ENCODE assay signal across 15 mouse cellular contexts in genomic region chr12:75645780-75646179, GRCm38 (mm10). TPM values are rescaled to one million over a fixed set of nuclear protein-coding genes. Genes with fewer than 3 reads are reported as not detected.
A peak's percentile ranks its signal among the peaks of the same experiment; 100 is the strongest.
DNase-seq lines count a peak whose midpoint lies in the region; ATAC-seq and TF ChIP-seq lines count a peak whose summit lies in the region.
"Had no signal": no experiment of that assay in that cellular context is flagged by ENCODE, and none has a peak within 500 bp of the region (broad histone marks: within the 10 kb centered on the region; RNA-seq: fewer than 3 reads in every experiment).

No protein-coding gene starts in this region.

- H3K27me3 ChIP-seq in heart, adult 2 months (ENCODE audit: control insufficient read depth, insufficient read depth, low read length) = no peaks in the 10 kb centered on the region
- H3K27me3 ChIP-seq in heart, embryonic 12.5 days (replicated peaks) = no peaks in the 10 kb centered on the region
- H3K27me3 ChIP-seq in liver, embryonic 14.5 days (ENCODE audit: control insufficient read depth, insufficient read depth, low read length) = no peaks in the 10 kb centered on the region
- no peaks in the 10 kb centered on the region for H3K27me3 ChIP-seq in CH12.LX (replicated peaks)
- H3K27me3 ChIP-seq: embryonic facial prominence, embryonic 13.5 days; hindbrain, embryonic 12.5 days; midbrain, embryonic 13.5 days had no signal

- TF ChIP-seq RAD21 in CH12.LX (IDR thresholded peaks at IDR 0.05; ENCODE audit: low read depth, low read length) = peak; percentile 52

- H3K27ac ChIP-seq in heart, adult 2 months = no peak overlapping the region
- H3K27ac ChIP-seq in heart, embryonic 12.5 days (ENCODE audit: poor library complexity, severe bottlenecking) = no peak overlapping the region
- H3K27ac ChIP-seq in liver, embryonic 14.5 days = no peak overlapping the region
- H3K27ac ChIP-seq in CH12.LX (ENCODE audit: insufficient read depth, low read depth) = no peak overlapping the region
- H3K27ac ChIP-seq: embryonic facial prominence, embryonic 13.5 days; hindbrain, embryonic 12.5 days; midbrain, embryonic 13.5 days had no signal

- dilution Hi-C loops in CH12.LX (cut with MboI; ENCODE audit: extremely low pct_ligation_motif_present, extremely low pct_unique_long_range_greater_than_20kb, low sequenced_read_pairs) = no loop called here

- H3K4me3 ChIP-seq in heart, adult 2 months = no peak overlapping the region
- no peak overlapping the region for H3K4me3 ChIP-seq in heart, embryonic 12.5 days
- no peak overlapping the region for H3K4me3 ChIP-seq in liver, embryonic 14.5 days (ENCODE audit: insufficient read depth in 1 of 2, low read depth in 2 of 2, low read length in 2 of 2)
- H3K4me3 ChIP-seq in CH12.LX (replicated peaks in 1 of 3; ENCODE audit: low read depth in 2 of 3, low read length in 2 of 3, poor library complexity in 1 of 3) = no peak overlapping the region
- H3K4me3 ChIP-seq: embryonic facial prominence, embryonic 13.5 days; hindbrain, embryonic 12.5 days; midbrain, embryonic 13.5 days had no signal

- H3K4me2 ChIP-seq in heart, embryonic 12.5 days = no peak overlapping the region
- no peak overlapping the region for H3K4me2 ChIP-seq in liver, embryonic 14.5 days (ENCODE audit: low read depth)
- no peak overlapping the region for H3K4me2 ChIP-seq in CH12.LX (ENCODE audit: insufficient read depth, low read depth, poor library complexity, severe bottlenecking)
- H3K4me2 ChIP-seq: embryonic facial prominence, embryonic 13.5 days; hindbrain, embryonic 12.5 days; midbrain, embryonic 13.5 days had no signal

- H3K79me2 ChIP-seq in heart, adult 2 months (replicated peaks; ENCODE audit: control insufficient read depth, insufficient read depth, low read length) = no peaks in the 10 kb centered on the region
- H3K79me2 ChIP-seq in CH12.LX (replicated peaks; ENCODE audit: control insufficient read depth, extremely low read depth, insufficient read depth, poor library complexity, severe bottlenecking) = no peaks in the 10 kb centered on the region

- peak; percentile 65 for TF ChIP-seq CTCF in heart, adult 2 months (IDR thresholded peaks at IDR 0.05)
- peak; percentile 58 for TF ChIP-seq CTCF in liver, embryonic 14.5 days (IDR thresholded peaks at IDR 0.05; ENCODE audit: low read depth)
- peak; percentile 17 to 57; a peak in 2 of 4 replicates for TF ChIP-seq CTCF in CH12.LX (conservative IDR thresholded peaks at IDR 0.05 in 1 of 2, IDR thresholded peaks at IDR 0.05 in 1 of 2; ENCODE audit: low read depth in 2 of 2, low read length in 2 of 2)

- TF ChIP-seq POLR2A in heart, adult 2 months (IDR thresholded peaks at IDR 0.05; ENCODE audit: insufficient read depth, low read depth, low read length) = no peak
- TF ChIP-seq POLR2A in CH12.LX (IDR thresholded peaks at IDR 0.05; ENCODE audit: low read depth, low read length) = no peak

- TF ChIP-seq EP300 in heart, adult 2 months (IDR thresholded peaks at IDR 0.05; ENCODE audit: insufficient read depth, low read depth, low read length) = no peak
- TF ChIP-seq EP300 in liver, embryonic 14.5 days (IDR thresholded peaks at IDR 0.05; ENCODE audit: low read depth) = no peak
- no peak for TF ChIP-seq EP300 in CH12.LX (IDR thresholded peaks at IDR 0.05; ENCODE audit: low read length)

- no peak for ATAC-seq in heart, embryonic 12.5 days (ENCODE audit: insufficient number of reproducible peaks, low FRiP score)
- ATAC-seq in liver, embryonic 14.5 days (ENCODE audit: insufficient read depth) = no peak
- ATAC-seq: intestine, embryonic 16.5 days; midbrain, embryonic 13.5 days had no signal

- 93% methylated on average over 1 of the region's 1 CpGs for WGBS in heart, adult 2 months
- 91% methylated on average over 1 of the region's 1 CpGs for WGBS in heart, embryonic 12.5 days
- 64% methylated on average over 1 of the region's 1 CpGs for WGBS in liver, embryonic 14.5 days (ENCODE audit: insufficient replicate concordance)

- no peaks in the 10 kb centered on the region; the same call in 1 of the 2 replicates for H3K9me3 ChIP-seq in heart, embryonic 12.5 days (replicated peaks)
- H3K9me3 ChIP-seq in liver, embryonic 14.5 days (ENCODE audit: control insufficient read depth, low read length) = no peaks in the 10 kb centered on the region
- no peaks in the 10 kb centered on the region for H3K9me3 ChIP-seq in CH12.LX (replicated peaks; ENCODE audit: low read length)
- H3K9me3 ChIP-seq: embryonic facial prominence, embryonic 13.5 days; hindbrain, embryonic 12.5 days; midbrain, embryonic 13.5 days had no signal

- DNase-seq in heart, adult 2 months = no peak
- no peak for DNase-seq in liver, embryonic 14.5 days (ENCODE audit: low read depth in 3 of 3, low spot score in 3 of 3)
- DNase-seq in liver = no peak
- no peak for DNase-seq in CH12.LX (ENCODE audit: extremely low read depth)
- peak; percentile 6 for DNase-seq in brain, adult 2 months (ENCODE audit: low read depth, low spot score)
- DNase-seq in retina, postnatal 1 day = no peak
- DNase-seq in neural tube, embryonic 10.5 days (ENCODE audit: extremely low spot score, low spot score) = no peak
- DNase-seq: gastrocnemius, postnatal 36 days; kidney, postnatal 4 days; right cerebral cortex, postnatal 14 days had no signal

- H3K4me1 ChIP-seq in heart, adult 2 months (ENCODE audit: control insufficient read depth, insufficient read depth, low read length) = no peaks in the 10 kb centered on the region
- peaks cover 13% of the 10 kb centered on the region; the same call in 1 of the 2 replicates for H3K4me1 ChIP-seq in heart, embryonic 12.5 days (replicated peaks)
- no peaks in the 10 kb centered on the region for H3K4me1 ChIP-seq in liver, embryonic 14.5 days (replicated peaks; ENCODE audit: control insufficient read depth in 2 of 2, insufficient read depth in 2 of 2, low read length in 1 of 2)
- peaks cover 0 to 4% of the 10 kb centered on the region in 2 experiments; a peak in 1 of 4 replicates for H3K4me1 ChIP-seq in CH12.LX (ENCODE audit: control insufficient read depth in 1 of 2, insufficient read depth in 2 of 2)
- H3K4me1 ChIP-seq: embryonic facial prominence, embryonic 13.5 days had no signal

- in situ Hi-C loops in CH12.LX (cut with MboI; ENCODE audit: low pct_ligation_motif_present, low pct_unique_long_range_greater_than_20kb, low sequenced_read_pairs) = no loop called here

- no peaks in the 10 kb centered on the region for H3K36me3 ChIP-seq in heart, adult 2 months (ENCODE audit: control insufficient read depth, insufficient read depth, low read length)
- 0 out of 2 replicates have a peak, but pooled peaks cover 6% of the 10 kb centered on the region for H3K36me3 ChIP-seq in heart, embryonic 12.5 days
- H3K36me3 ChIP-seq in liver, embryonic 14.5 days (replicated peaks; ENCODE audit: control insufficient read depth, insufficient read depth, low read depth) = no peaks in the 10 kb centered on the region
- peaks cover 0 to 46% of the 10 kb centered on the region in 2 experiments for H3K36me3 ChIP-seq in CH12.LX (replicated peaks in 1 of 2; ENCODE audit: control insufficient read depth in 1 of 2, insufficient read depth in 1 of 2, low read length in 1 of 2)
- H3K36me3 ChIP-seq: embryonic facial prominence, embryonic 13.5 days; hindbrain, embryonic 12.5 days; midbrain, embryonic 13.5 days had no signal

- intact Hi-C loops in heart, adult 2 months (cut with DNase I) = no loop called here

- no peak overlapping the region for H3K9ac ChIP-seq in heart, adult 2 months (ENCODE audit: low read depth, low read length)
- no peak overlapping the region for H3K9ac ChIP-seq in heart, embryonic 12.5 days
- H3K9ac ChIP-seq in liver, embryonic 14.5 days (replicated peaks) = no peak overlapping the region
- no peak overlapping the region for H3K9ac ChIP-seq in CH12.LX (ENCODE audit: insufficient read depth, low read depth)
- H3K9ac ChIP-seq: embryonic facial prominence, embryonic 13.5 days; hindbrain, embryonic 12.5 days; midbrain, embryonic 13.5 days had no signal

TF ChIP-seq in CH12.LX, 34 proteins besides CTCF, POLR2A, EP300 and RAD21:
- peak; percentile 43 for TF ChIP-seq SMC3 (IDR thresholded peaks at IDR 0.05; ENCODE audit: low read depth, low read length)
- TF ChIP-seq ELF1 (IDR thresholded peaks at IDR 0.05; ENCODE audit: low read depth, low read length) = no peak
- TF ChIP-seq MYC (IDR thresholded peaks at IDR 0.05; ENCODE audit: low read depth, low read length) = 0 out of 2 replicates have a peak, but pooled peaks have one; percentile 39
- TF ChIP-seq SIN3A (IDR thresholded peaks at IDR 0.05; ENCODE audit: low read length) = no peak
- TF ChIP-seq TBP (conservative IDR thresholded peaks at IDR 0.05; ENCODE audit: low read depth, low read length) = 0 out of 2 replicates have a peak, but pooled peaks have one; percentile 25
- no peak for TF ChIP-seq USF2 (conservative IDR thresholded peaks at IDR 0.05; ENCODE audit: low read depth, low read length)
- peak; percentile 40; the same call in 1 of the 2 replicates for TF ChIP-seq MAX (IDR thresholded peaks at IDR 0.05; ENCODE audit: low read length)
- TF ChIP-seq ZMIZ1 (IDR thresholded peaks at IDR 0.05; ENCODE audit: low read depth, low read length) = no peak
TF ChIP-seq in CH12.LX: peak in this region for 4.

RNA-seq across cellular contexts. Expression of gene Wdr89, which starts 23.6 kb away (rescaled TPM):
- total RNA-seq in heart, adult 2 months (2021) = 1 to 10 TPM; 2.8 TPM
- polyA plus RNA-seq in heart, adult 2 months (2012; rRNA removed) = 2.1 and 2.6 TPM in 2 replicates
- 8.6 and 9.8 TPM in 2 replicates for polyA plus RNA-seq in heart, embryonic 12.5 days (2016; fragmentation: Nextera tagmentation; extraction: Ambion mirVana)
- polyA plus RNA-seq in liver, embryonic 14.5 days (2012; rRNA removed) = 3.3 and 5.5 TPM in 2 replicates
- 5.3 and 5.5 TPM in 2 replicates for polyA plus RNA-seq in liver, embryonic 14.5 days (2014; fragmentation: Nextera tagmentation; extraction: Ambion mirVana)
- 19.0 and 27.6 TPM in 2 replicates for total RNA-seq in CH12.LX (2012; rRNA removed)
- 29.2 and 33.0 TPM in 2 replicates for total RNA-seq in CH12.LX (2014; rRNA removed)
- 10.2 and 15.3 TPM in 2 replicates for polyA plus RNA-seq in CH12.LX (2012; ENCODE audit: insufficient read length, low read depth)

RNA-seq across cellular contexts. Expression of gene Ppp2r5e, which starts 49.7 kb away (rescaled TPM):
- total RNA-seq in heart, adult 2 months (2021) = 10 to 100 TPM; 32.6 to 32.9 TPM
- 9.1 and 14.6 TPM in 2 replicates for polyA plus RNA-seq in heart, adult 2 months (2012; rRNA removed)
- polyA plus RNA-seq in heart, embryonic 12.5 days (2016; fragmentation: Nextera tagmentation; extraction: Ambion mirVana) = 12.1 and 12.7 TPM in 2 replicates
- 3.8 and 6.8 TPM in 2 replicates for polyA plus RNA-seq in liver, embryonic 14.5 days (2012; rRNA removed)
- polyA plus RNA-seq in liver, embryonic 14.5 days (2014; fragmentation: Nextera tagmentation; extraction: Ambion mirVana) = 5.0 and 5.8 TPM in 2 replicates
- 9.3 TPM in 2 replicates for total RNA-seq in CH12.LX (2012; rRNA removed)
- 10.0 and 10.1 TPM in 2 replicates for total RNA-seq in CH12.LX (2014; rRNA removed)
- polyA plus RNA-seq in CH12.LX (2012; ENCODE audit: insufficient read length, low read depth) = 18.3 and 21.7 TPM in 2 replicates
